In genomic region chr12:8923603-8924002, GRCm38 (mm10) we compare ENCODE assay signal across 9 mouse cellular contexts. TPM values are rescaled to one million over a fixed set of nuclear protein-coding genes. Genes with fewer than 3 reads are reported as not detected.
DNase-seq lines count a peak whose midpoint lies in the region; ATAC-seq and TF ChIP-seq lines count a peak whose summit lies in the region.
"Had no signal": no experiment of that assay in that cellular context is flagged by ENCODE, and none has a peak within 500 bp of the region (broad histone marks: within the 10 kb centered on the region; RNA-seq: fewer than 3 reads in every experiment).

No protein-coding gene starts in this region.

- peak overlapping the region; percentile 61 for H3K4me3 ChIP-seq in kidney, embryonic 14.5 days (ENCODE audit: low read length)
- peak overlapping the region; percentile 97 for H3K4me3 ChIP-seq in bone marrow macrophage, adult 2 months (ENCODE audit: insufficient read depth, low read length)
- H3K4me3 ChIP-seq in hindbrain, embryonic 13.5 days = peak overlapping the region; percentile 75
- H3K4me3 ChIP-seq in midbrain, embryonic 12.5 days = peak overlapping the region; percentile 78

- H3K4me2 ChIP-seq in kidney, embryonic 14.5 days (replicated peaks; ENCODE audit: low read depth, low read length) = peak overlapping the region; percentile 81
- peak overlapping the region; percentile 82 for H3K4me2 ChIP-seq in hindbrain, embryonic 13.5 days
- peak overlapping the region; percentile 75 for H3K4me2 ChIP-seq in midbrain, embryonic 12.5 days (replicated peaks)

- no peak for TF ChIP-seq POLR2A in bone marrow macrophage, adult 2 months (IDR thresholded peaks at IDR 0.05; ENCODE audit: borderline replicate concordance, low read depth, low read length)

- 46% methylated on average over 2 of the region's 2 CpGs for WGBS in kidney, embryonic 14.5 days
- WGBS in hindbrain, embryonic 13.5 days = 43% methylated on average over 2 of the region's 2 CpGs
- 59% methylated on average over 2 of the region's 2 CpGs for WGBS in midbrain, embryonic 12.5 days

- H3K36me3 ChIP-seq in kidney, embryonic 14.5 days (ENCODE audit: control insufficient read depth, insufficient read depth, low read length) = peaks cover 9% of the 10 kb centered on the region; the same call in 1 of the 2 replicates
- peaks cover 4% of the 10 kb centered on the region; the same call in 1 of the 2 replicates for H3K36me3 ChIP-seq in hindbrain, embryonic 13.5 days
- H3K36me3 ChIP-seq in midbrain, embryonic 12.5 days = peaks cover 8% of the 10 kb centered on the region; the same call in 1 of the 2 replicates

- H3K27ac ChIP-seq in kidney, embryonic 14.5 days (ENCODE audit: low read depth, low read length) = peak overlapping the region; percentile 26; the same call in 1 of the 2 replicates
- peak overlapping the region; percentile 98; the same call in 1 of the 2 replicates for H3K27ac ChIP-seq in bone marrow macrophage, adult 2 months (ENCODE audit: insufficient read depth, low read depth, low read length)
- H3K27ac ChIP-seq in hindbrain, embryonic 13.5 days = no peak overlapping the region
- H3K27ac ChIP-seq in midbrain, embryonic 12.5 days (replicated peaks) = no peak overlapping the region

- no peak for ATAC-seq in kidney, embryonic 14.5 days (ENCODE audit: low FRiP score, low TSS enrichment)
- no peak for ATAC-seq in hindbrain, embryonic 13.5 days (ENCODE audit: low FRiP score)
- ATAC-seq in midbrain, embryonic 12.5 days (ENCODE audit: low FRiP score, low read depth) = no peak
- ATAC-seq in activated CD4-positive, CD25-positive, alpha-beta regulatory T cell, adult 4 months = no peak

- no peaks in the 10 kb centered on the region for H3K27me3 ChIP-seq in kidney, embryonic 14.5 days (ENCODE audit: control insufficient read depth, insufficient read depth, low read length)
- no peaks in the 10 kb centered on the region for H3K27me3 ChIP-seq in hindbrain, embryonic 13.5 days
- no peaks in the 10 kb centered on the region for H3K27me3 ChIP-seq in midbrain, embryonic 12.5 days

- DNase-seq in kidney, postnatal 36 days = no peak
- no peak for DNase-seq in adrenal gland, adult 2 months
- DNase-seq in frontal cortex, postnatal 14 days (ENCODE audit: low spot score in 2 of 2) = no peak

- peaks cover 20% of the 10 kb centered on the region for H3K4me1 ChIP-seq in kidney, embryonic 14.5 days (ENCODE audit: control insufficient read depth, insufficient read depth, low read length)
- H3K4me1 ChIP-seq in bone marrow macrophage, adult 2 months (ENCODE audit: control insufficient read depth, insufficient read depth, low read length) = peaks cover 37% of the 10 kb centered on the region
- H3K4me1 ChIP-seq in hindbrain, embryonic 13.5 days (replicated peaks) = peaks cover 37% of the 10 kb centered on the region
- H3K4me1 ChIP-seq in midbrain, embryonic 12.5 days = peaks cover 25% of the 10 kb centered on the region

- H3K9me3 ChIP-seq in kidney, embryonic 14.5 days (ENCODE audit: control insufficient read depth, low read length) = no peaks in the 10 kb centered on the region
- H3K9me3 ChIP-seq in hindbrain, embryonic 13.5 days = no peaks in the 10 kb centered on the region
- H3K9me3 ChIP-seq in midbrain, embryonic 12.5 days = no peaks in the 10 kb centered on the region

- TF ChIP-seq CTCF in bone marrow macrophage, adult 2 months (IDR thresholded peaks at IDR 0.05; ENCODE audit: low read depth, low read length) = no peak

- peak overlapping the region; percentile 91; the same call in 1 of the 2 replicates for H3K9ac ChIP-seq in kidney, embryonic 14.5 days (ENCODE audit: low read depth, low read length)
- H3K9ac ChIP-seq in hindbrain, embryonic 13.5 days = peak overlapping the region; percentile 90
- peak overlapping the region; percentile 83 for H3K9ac ChIP-seq in midbrain, embryonic 12.5 days (replicated peaks)

RNA-seq across cellular contexts. Expression of gene Laptm4a, which starts 2.1 kb away (rescaled TPM):
- 140 and 337 TPM in 2 replicates for polyA plus RNA-seq in kidney, embryonic 14.5 days (2014; fragmentation: Nextera tagmentation; extraction: Ambion mirVana)
- polyA plus RNA-seq in bone marrow macrophage, adult 2 months (2012; ENCODE audit: insufficient read depth, insufficient read length, missing spikeins) = 394 and 417 TPM in 2 replicates
- 229 and 244 TPM in 2 replicates for polyA plus RNA-seq in hindbrain, embryonic 13.5 days (2015; fragmentation: Nextera tagmentation; extraction: Ambion mirVana)
- 189 and 199 TPM in 2 replicates for polyA plus RNA-seq in midbrain, embryonic 12.5 days (2016; fragmentation: Nextera tagmentation; extraction: Ambion mirVana)
- total RNA-seq in adrenal gland, adult 2 months (2021) = 100 to 1,000 TPM; 500 to 622 TPM
- 243 and 281 TPM in 2 replicates for polyA plus RNA-seq in adrenal gland, adult 2 months (2012; rRNA removed)
- 100 to 1,000 TPM; 114 to 152 TPM for polyA plus RNA-seq in activated CD4-positive, CD25-positive, alpha-beta regulatory T cell, adult 4 months (2017; shearing (Covaris generic))

RNA-seq across cellular contexts. Expression of gene Matn3, which starts 24.1 kb away (rescaled TPM):
- 0.11 and 0.37 TPM in 2 replicates for polyA plus RNA-seq in kidney, embryonic 14.5 days (2014; fragmentation: Nextera tagmentation; extraction: Ambion mirVana)
- polyA plus RNA-seq in bone marrow macrophage, adult 2 months (2012; ENCODE audit: insufficient read depth, insufficient read length, missing spikeins) = not detected in 2 replicates
- 0.22 and 0.71 TPM in 2 replicates for polyA plus RNA-seq in hindbrain, embryonic 13.5 days (2015; fragmentation: Nextera tagmentation; extraction: Ambion mirVana)
- 0.43 and 0.61 TPM in 2 replicates for polyA plus RNA-seq in midbrain, embryonic 12.5 days (2016; fragmentation: Nextera tagmentation; extraction: Ambion mirVana)
- not detected for total RNA-seq in adrenal gland, adult 2 months (2021)
- not detected in 2 replicates for polyA plus RNA-seq in adrenal gland, adult 2 months (2012; rRNA removed)
- polyA plus RNA-seq in activated CD4-positive, CD25-positive, alpha-beta regulatory T cell, adult 4 months (2017; shearing (Covaris generic)) = not detected
- total RNA-seq: monocyte, adult 5-6 weeks had no signal

RNA-seq across cellular contexts. Expression of gene Wdr35, which starts 50.1 kb away (rescaled TPM):
- polyA plus RNA-seq in kidney, embryonic 14.5 days (2014; fragmentation: Nextera tagmentation; extraction: Ambion mirVana) = 9.9 and 21.9 TPM in 2 replicates
- polyA plus RNA-seq in bone marrow macrophage, adult 2 months (2012; ENCODE audit: insufficient read depth, insufficient read length, missing spikeins) = 3.2 and 3.4 TPM in 2 replicates
- polyA plus RNA-seq in hindbrain, embryonic 13.5 days (2015; fragmentation: Nextera tagmentation; extraction: Ambion mirVana) = 19.4 and 20.5 TPM in 2 replicates
- 27.1 and 28.2 TPM in 2 replicates for polyA plus RNA-seq in midbrain, embryonic 12.5 days (2016; fragmentation: Nextera tagmentation; extraction: Ambion mirVana)
- 10 to 100 TPM in 1 of 2 experiments, 1 to 10 TPM in 1; 9.0 to 23.1 TPM for total RNA-seq in adrenal gland, adult 2 months (2021)
- polyA plus RNA-seq in adrenal gland, adult 2 months (2012; rRNA removed) = 0.75 and 1.0 TPM in 2 replicates
- polyA plus RNA-seq in activated CD4-positive, CD25-positive, alpha-beta regulatory T cell, adult 4 months (2017; shearing (Covaris generic)) = 1 to 10 TPM; 3.0 to 3.4 TPM

Comparison
In these comparisons a context has a peak if more than half of its experiments do, and no peak if none do; other contexts are left out.
1. H3K27ac ChIP-seq: peak in kidney, embryonic 14.5 days (single experiment) and bone marrow macrophage, adult 2 months (single experiment); none in hindbrain, embryonic 13.5 days (single experiment) and midbrain, embryonic 12.5 days (single experiment).
2. Peak in every context shown above with its lines, with median percentiles within 50 percentile points of each other: H3K4me2 ChIP-seq, H3K4me3 ChIP-seq and H3K9ac ChIP-seq.